17 mouse cellular contexts compared by ENCODE assay signal in the genomic region with DNA sequence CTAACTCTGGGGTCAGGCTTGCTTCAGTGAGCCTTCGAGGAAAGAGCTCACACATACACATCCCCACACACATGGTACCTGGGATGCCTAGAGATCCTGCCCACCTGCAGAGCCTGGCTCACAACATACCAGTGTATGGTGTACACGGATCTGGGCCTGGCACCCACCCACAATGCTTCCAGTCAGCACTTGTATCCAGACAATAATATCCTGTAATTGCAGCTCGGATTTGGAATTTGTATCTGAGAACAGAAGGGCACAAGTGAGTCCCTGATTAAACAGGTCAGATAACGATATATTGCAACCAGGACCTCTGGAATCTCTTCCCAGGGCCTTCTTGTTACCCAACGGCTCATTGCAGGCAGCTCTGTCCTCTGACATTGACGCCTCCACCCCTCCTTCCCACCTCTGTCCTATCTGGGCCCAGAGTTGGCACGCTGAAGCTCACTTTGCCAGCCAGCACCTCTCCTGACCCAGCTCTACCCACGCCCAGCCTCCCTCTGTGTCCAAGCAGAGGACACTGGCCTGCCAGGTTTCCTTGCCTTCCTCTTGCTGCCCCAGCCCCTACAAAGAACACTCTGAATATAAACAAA.
DNase-seq lines count a peak whose midpoint lies in the region; ATAC-seq lines count a peak whose summit lies in the region.
"Had no signal": no experiment of that assay in that cellular context is flagged by ENCODE, and none has a peak within 500 bp of the region (broad histone marks: within the 10 kb centered on the region; RNA-seq: fewer than 3 reads in every experiment).

No protein-coding gene starts in this region.

- H3K27ac ChIP-seq in embryonic facial prominence, embryonic 10.5 days (replicated peaks) = peak overlapping the region; percentile 44
- H3K27ac ChIP-seq in heart, embryonic 16.5 days (ENCODE audit: low read length) = peak overlapping the region; percentile 51
- H3K27ac ChIP-seq in liver, embryonic 13.5 days = peak overlapping the region; percentile 20; the same call in 1 of the 2 replicates
- no peak overlapping the region for H3K27ac ChIP-seq in midbrain, embryonic 13.5 days
- H3K27ac ChIP-seq: embryonic facial prominence, embryonic 15.5 days; limb, embryonic 13.5 days; neural tube, embryonic 13.5 days had no signal

- peak; percentile 53 to 63 for DNase-seq in adrenal gland, postnatal 36 days
- no peak for DNase-seq in adrenal gland, postnatal 4 days (ENCODE audit: low spot score in 2 of 2)
- DNase-seq in embryonic facial prominence, embryonic 10.5 days (ENCODE audit: low spot score) = no peak
- DNase-seq in liver, embryonic 13.5 days = no peak
- no peak for DNase-seq in cerebellum, adult 11-12 months
- no peak for DNase-seq in kidney, adult 8-10 months
- DNase-seq: cerebellum, postnatal 36 days; kidney, adult 18-20 months; lung, postnatal 14 days; thymus, postnatal 25 days had no signal

- H3K9ac ChIP-seq in heart, embryonic 16.5 days (ENCODE audit: low read length) = 0 out of 2 replicates have a peak overlapping the region, but pooled peaks have one; percentile 25
- H3K9ac ChIP-seq in liver, embryonic 13.5 days = 0 out of 2 replicates have a peak overlapping the region, but pooled peaks have one; percentile 8
- no peak overlapping the region for H3K9ac ChIP-seq in midbrain, embryonic 13.5 days (replicated peaks)
- H3K9ac ChIP-seq: embryonic facial prominence, embryonic 15.5 days; limb, embryonic 13.5 days; neural tube, embryonic 13.5 days had no signal

- no peaks in the 10 kb centered on the region for H3K36me3 ChIP-seq in embryonic facial prominence, embryonic 10.5 days (replicated peaks)
- H3K36me3 ChIP-seq in heart, embryonic 16.5 days (ENCODE audit: control insufficient read depth, insufficient read depth) = no peaks in the 10 kb centered on the region
- no peaks in the 10 kb centered on the region for H3K36me3 ChIP-seq in liver, embryonic 13.5 days
- no peaks in the 10 kb centered on the region for H3K36me3 ChIP-seq in midbrain, embryonic 13.5 days
- H3K36me3 ChIP-seq: embryonic facial prominence, embryonic 15.5 days; limb, embryonic 13.5 days; neural tube, embryonic 13.5 days had no signal

- H3K4me1 ChIP-seq in embryonic facial prominence, embryonic 10.5 days = peaks cover 19% of the 10 kb centered on the region
- H3K4me1 ChIP-seq in heart, embryonic 16.5 days (ENCODE audit: control insufficient read depth, insufficient read depth, low read length) = peaks cover 21% of the 10 kb centered on the region
- peaks cover 42% of the 10 kb centered on the region for H3K4me1 ChIP-seq in liver, embryonic 13.5 days (replicated peaks)
- H3K4me1 ChIP-seq in midbrain, embryonic 13.5 days (replicated peaks) = no peaks in the 10 kb centered on the region; the same call in 1 of the 2 replicates
- H3K4me1 ChIP-seq: neural tube, embryonic 13.5 days had no signal

- 0 out of 2 replicates have a peak, but pooled peaks cover 9% of the 10 kb centered on the region for H3K27me3 ChIP-seq in embryonic facial prominence, embryonic 10.5 days (replicated peaks; ENCODE audit: low read depth, poor library complexity, severe bottlenecking)
- no peaks in the 10 kb centered on the region for H3K27me3 ChIP-seq in heart, embryonic 16.5 days (ENCODE audit: control insufficient read depth, insufficient read depth, low read length)
- peaks cover 17% of the 10 kb centered on the region for H3K27me3 ChIP-seq in liver, embryonic 13.5 days
- H3K27me3 ChIP-seq in midbrain, embryonic 13.5 days = 0 out of 2 replicates have a peak, but pooled peaks cover under 1% of the 10 kb centered on the region
- H3K27me3 ChIP-seq: embryonic facial prominence, embryonic 15.5 days; limb, embryonic 13.5 days; neural tube, embryonic 13.5 days had no signal

- H3K9me3 ChIP-seq in embryonic facial prominence, embryonic 10.5 days = no peaks in the 10 kb centered on the region
- H3K9me3 ChIP-seq in heart, embryonic 16.5 days (replicated peaks; ENCODE audit: control insufficient read depth, low read length) = no peaks in the 10 kb centered on the region
- no peaks in the 10 kb centered on the region for H3K9me3 ChIP-seq in liver, embryonic 13.5 days (replicated peaks)
- H3K9me3 ChIP-seq in midbrain, embryonic 13.5 days = no peaks in the 10 kb centered on the region
- H3K9me3 ChIP-seq: embryonic facial prominence, embryonic 15.5 days; neural tube, embryonic 13.5 days had no signal

- no peak overlapping the region for H3K4me2 ChIP-seq in heart, embryonic 16.5 days (ENCODE audit: low read depth, low read length)
- H3K4me2 ChIP-seq in liver, embryonic 13.5 days = no peak overlapping the region
- no peak overlapping the region for H3K4me2 ChIP-seq in midbrain, embryonic 13.5 days (replicated peaks)
- H3K4me2 ChIP-seq: embryonic facial prominence, embryonic 15.5 days; limb, embryonic 13.5 days; neural tube, embryonic 13.5 days had no signal

- no peak overlapping the region for H3K4me3 ChIP-seq in embryonic facial prominence, embryonic 10.5 days
- H3K4me3 ChIP-seq in heart, embryonic 16.5 days (ENCODE audit: low read length) = no peak overlapping the region
- H3K4me3 ChIP-seq in liver, embryonic 13.5 days (replicated peaks) = no peak overlapping the region
- no peak overlapping the region for H3K4me3 ChIP-seq in midbrain, embryonic 13.5 days (replicated peaks)
- H3K4me3 ChIP-seq: embryonic facial prominence, embryonic 15.5 days; limb, embryonic 13.5 days; neural tube, embryonic 13.5 days had no signal

- 0 out of 2 replicates have a peak, but pooled peaks have one; percentile 18 for ATAC-seq in heart, embryonic 16.5 days (replicated peaks; ENCODE audit: extremely low read depth, insufficient read depth, low FRiP score)
- ATAC-seq in liver, embryonic 13.5 days (ENCODE audit: low read depth) = no peak
- ATAC-seq in midbrain, embryonic 13.5 days = no peak
- ATAC-seq: forebrain, embryonic 16.5 days; midbrain, embryonic 16.5 days had no signal

- WGBS in embryonic facial prominence, embryonic 10.5 days = 85% methylated on average over 8 of the region's 8 CpGs
- WGBS in heart, embryonic 16.5 days = 52% methylated on average over 8 of the region's 8 CpGs
- 75% methylated on average over 8 of the region's 8 CpGs for WGBS in liver, embryonic 13.5 days (ENCODE audit: insufficient replicate concordance)
- 83% methylated on average over 8 of the region's 8 CpGs for whole genome bisulfite sequencing in midbrain, embryonic 13.5 days

Comparison
In these comparisons a context has a peak if more than half of its experiments do, and no peak if none do; other contexts are left out.
1. DNase-seq: peak in adrenal gland, postnatal 36 days (2 of 2); none in adrenal gland, postnatal 4 days (0 of 2), embryonic facial prominence, embryonic 10.5 days (single experiment), liver, embryonic 13.5 days (single experiment), cerebellum, adult 11-12 months (single experiment) and kidney, adult 8-10 months (0 of 2).